Mouse (Mus musculus): ENCODE data around the gene Frmpd3. TPM values are rescaled to one million over a fixed set of nuclear protein-coding genes. Genes with fewer than 3 reads are reported as not detected.

The Frmpd3 gene
- total RNA-seq, 2 experiments from 2014 or later: not detected

GRCm38 (mm10) chrX:140456279-140456731, 114.2 kb downstream of the Frmpd3 start, which contains the start of gene Prps1:
Gene Prps1 (plus strand): TSS chrX:140456613.
- DNase-seq: peak; percentile 88 to 90

- peak in 1 of 2 experiments; percentile 29 for DNase-seq
Measured at GRCm38 (mm10) chrX:140456751-140457491, 114.9 kb downstream of the Frmpd3 start.

- no peak for DNase-seq
Measured at GRCm38 (mm10) chrX:140457502-140457901, 115.4 kb downstream of the Frmpd3 start.

GRCm38 (mm10) chrX:140478231-140478630, 136.2 kb downstream of the Frmpd3 start:
- DNase-seq: no peak

GRCm38 (mm10) chrX:140479171-140479570, 137.1 kb downstream of the Frmpd3 start:
- peak in 1 of 2 experiments; percentile 65 for DNase-seq

Small RNAs within 50 kb of the gene (microRNA-seq; reads per million reads assigned to microRNA genes)
- 1.1 to 1.5 reads per million in 2 experiments for gene Mir3475

Other genes with a start within 250 kb of the Frmpd3 start
- gene Prps1, start 114.3 kb downstream of the Frmpd3 start, total RNA-seq (2021): 10 to 100 TPM; 27.6 to 28.7 TPM

All from heart, adult 18-20 months (tissue).